Mouse (Mus musculus) left cerebral cortex, adult 18-20 months (tissue): Measurements from ENCODE around the gene Edrf1. TPM values are rescaled to one million over a fixed set of nuclear protein-coding genes. Genes with fewer than 3 reads are reported as not detected.

Experiments used
- total RNA-seq, 2 experiments: library from RNA; stranded (reverse); gene quantifications; 2 replicates each; pipeline ENCODE4 v1.2.3; 2021

Edrf1 gene
- total RNA-seq, 2 experiments from 2014 or later: 23.3 to 27.0 TPM

Other genes starting within 250 kb of the Edrf1 start
- not detected for gene Tex36, start 35.4 kb upstream of the Edrf1 start, total RNA-seq
- gene Mmp21, start 42.5 kb downstream of the Edrf1 start, total RNA-seq: not detected
- 10 to 100 TPM; 61.7 to 64.5 TPM for gene Bccip, start 71.8 kb downstream of the Edrf1 start, total RNA-seq
- 10 to 100 TPM; 16.1 to 18.1 TPM for gene Uros, start 72.5 kb downstream of the Edrf1 start, total RNA-seq
- 1 to 10 TPM; 3.4 to 4.5 TPM for gene Fank1, start 139.3 kb downstream of the Edrf1 start, total RNA-seq
- 10 to 100 TPM; 34.4 to 36.4 TPM for gene Dhx32, start 145.2 kb downstream of the Edrf1 start, total RNA-seq